In genomic region chr10:61146807-61147156, GRCm38 (mm10) we compare ENCODE assay signal across 8 mouse cellular contexts. TPM values are rescaled to one million over a fixed set of nuclear protein-coding genes. Genes with fewer than 3 reads are reported as not detected.
DNase-seq lines count a peak whose midpoint lies in the region; ATAC-seq and TF ChIP-seq lines count a peak whose summit lies in the region.

No protein-coding gene starts in this region.

- ATAC-seq in heart, embryonic 14.5 days (ENCODE audit: insufficient number of reproducible peaks, insufficient read depth, low FRiP score, low read depth) = peak; percentile 44
- peak; percentile 23 for ATAC-seq in liver, embryonic 14.5 days (ENCODE audit: insufficient read depth)
- ATAC-seq in neural tube, embryonic 13.5 days (ENCODE audit: low read depth) = peak; percentile 79

- H3K27ac ChIP-seq in heart, embryonic 14.5 days (replicated peaks in 1 of 2; ENCODE audit: control insufficient read depth in 1 of 2, insufficient read depth in 1 of 2, low read depth in 2 of 2, low read length in 2 of 2) = peak overlapping the region; percentile 81 to 92
- H3K27ac ChIP-seq in liver, embryonic 14.5 days = peak overlapping the region; percentile 20; the same call in 1 of the 2 replicates
- peak overlapping the region; percentile 96 for H3K27ac ChIP-seq in neural tube, embryonic 13.5 days (replicated peaks)

- no peak for TF ChIP-seq EP300 in liver, embryonic 14.5 days (IDR thresholded peaks at IDR 0.05; ENCODE audit: low read depth)

- H3K4me3 ChIP-seq in heart, embryonic 14.5 days (ENCODE audit: control insufficient read depth in 1 of 2, insufficient read depth in 1 of 2, low read depth in 1 of 2, low read length in 2 of 2) = peak overlapping the region; percentile 69 to 87
- H3K4me3 ChIP-seq in liver, embryonic 14.5 days (ENCODE audit: insufficient read depth in 1 of 2, low read depth in 2 of 2, low read length in 2 of 2) = peak overlapping the region; percentile 78 to 90
- peak overlapping the region; percentile 80 for H3K4me3 ChIP-seq in neural tube, embryonic 13.5 days

- peaks cover 0 to 5% of the 10 kb centered on the region in 2 experiments; a peak in 2 of 4 replicates for H3K4me1 ChIP-seq in heart, embryonic 14.5 days (ENCODE audit: control insufficient read depth in 2 of 2, insufficient read depth in 2 of 2, low read length in 2 of 2)
- H3K4me1 ChIP-seq in liver, embryonic 14.5 days (replicated peaks; ENCODE audit: control insufficient read depth in 2 of 2, insufficient read depth in 2 of 2, low read length in 1 of 2) = peaks cover 22 to 40% of the 10 kb centered on the region in 2 experiments
- H3K4me1 ChIP-seq in neural tube, embryonic 13.5 days (replicated peaks) = peaks cover 13% of the 10 kb centered on the region

- no peaks in the 10 kb centered on the region for H3K27me3 ChIP-seq in heart, embryonic 14.5 days (ENCODE audit: control insufficient read depth, insufficient read depth, low read length)
- H3K27me3 ChIP-seq in liver, embryonic 14.5 days (ENCODE audit: control insufficient read depth, insufficient read depth, low read length) = no peaks in the 10 kb centered on the region
- H3K27me3 ChIP-seq in neural tube, embryonic 13.5 days = no peaks in the 10 kb centered on the region

- H3K4me2 ChIP-seq in heart, embryonic 14.5 days (ENCODE audit: low read length) = peak overlapping the region; percentile 98
- H3K4me2 ChIP-seq in liver, embryonic 14.5 days (ENCODE audit: low read depth) = peak overlapping the region; percentile 82
- peak overlapping the region; percentile 87 for H3K4me2 ChIP-seq in neural tube, embryonic 13.5 days

- WGBS in heart, embryonic 14.5 days = 1% methylated on average over 13 of the region's 14 CpGs
- WGBS in liver, embryonic 14.5 days (ENCODE audit: insufficient replicate concordance) = under 1% methylated on average over 14 of the region's 14 CpGs
- whole genome bisulfite sequencing in neural tube, embryonic 13.5 days = 1% methylated on average over 10 of the region's 14 CpGs

- H3K9me3 ChIP-seq in heart, embryonic 14.5 days (ENCODE audit: control insufficient read depth, low read length) = no peaks in the 10 kb centered on the region
- H3K9me3 ChIP-seq in liver, embryonic 14.5 days (ENCODE audit: control insufficient read depth, low read length) = no peaks in the 10 kb centered on the region
- no peaks in the 10 kb centered on the region for H3K9me3 ChIP-seq in neural tube, embryonic 13.5 days

- peak; percentile 56 for DNase-seq in embryo, embryonic 10 days (ENCODE audit: low spot score)
- no peak for DNase-seq in embryo, embryonic 11 days
- DNase-seq in right cerebral cortex, adult 2 months (ENCODE audit: low spot score in 2 of 2) = peak; percentile 3 to 6
- DNase-seq in right cerebral cortex, postnatal 36 days (ENCODE audit: low spot score in 2 of 2) = no peak
- no peak for DNase-seq in liver, embryonic 14.5 days (ENCODE audit: low read depth in 3 of 3, low spot score in 3 of 3)
- no peak for DNase-seq in adipocyte (ENCODE audit: low spot score)

- H3K9ac ChIP-seq in heart, embryonic 14.5 days (ENCODE audit: low read length) = peak overlapping the region; percentile 93
- H3K9ac ChIP-seq in liver, embryonic 14.5 days (replicated peaks) = peak overlapping the region; percentile 78
- peak overlapping the region; percentile 95 for H3K9ac ChIP-seq in neural tube, embryonic 13.5 days

- peaks cover 11% of the 10 kb centered on the region; the same call in 1 of the 2 replicates for H3K36me3 ChIP-seq in heart, embryonic 14.5 days (ENCODE audit: control insufficient read depth, insufficient read depth, low read length)
- H3K36me3 ChIP-seq in liver, embryonic 14.5 days (replicated peaks; ENCODE audit: control insufficient read depth, insufficient read depth, low read depth) = no peaks in the 10 kb centered on the region
- 0 out of 2 replicates have a peak, but pooled peaks cover 5% of the 10 kb centered on the region for H3K36me3 ChIP-seq in neural tube, embryonic 13.5 days

- no peak for TF ChIP-seq CTCF in liver, embryonic 14.5 days (IDR thresholded peaks at IDR 0.05; ENCODE audit: low read depth)

RNA-seq across cellular contexts. Expression of gene Sgpl1, which starts 0.7 kb away (rescaled TPM):
- 33.0 and 34.5 TPM in 2 replicates for polyA plus RNA-seq in heart, embryonic 14.5 days (2014; fragmentation: Nextera tagmentation; extraction: Ambion mirVana)
- 7.9 and 10.7 TPM in 2 replicates for polyA plus RNA-seq in liver, embryonic 14.5 days (2012; rRNA removed)
- polyA plus RNA-seq in liver, embryonic 14.5 days (2014; fragmentation: Nextera tagmentation; extraction: Ambion mirVana) = 16.6 and 18.1 TPM in 2 replicates
- 65.5 and 66.5 TPM in 2 replicates for polyA plus RNA-seq in neural tube, embryonic 13.5 days (2015; fragmentation: Nextera tagmentation; extraction: Ambion mirVana)

RNA-seq across cellular contexts. Expression of gene Tbata, which starts 25.0 kb away (rescaled TPM):
- polyA plus RNA-seq in heart, embryonic 14.5 days (2014; fragmentation: Nextera tagmentation; extraction: Ambion mirVana) = not detected in 2 replicates
- polyA plus RNA-seq in liver, embryonic 14.5 days (2012; rRNA removed) = not detected in 2 replicates
- polyA plus RNA-seq in liver, embryonic 14.5 days (2014; fragmentation: Nextera tagmentation; extraction: Ambion mirVana) = not detected in 2 replicates
- polyA plus RNA-seq in neural tube, embryonic 13.5 days (2015; fragmentation: Nextera tagmentation; extraction: Ambion mirVana) = 0.14 TPM in 1 of 2 replicates, not detected in the other

RNA-seq across cellular contexts. Expression of gene Pcbd1, which starts 57.7 kb away (rescaled TPM):
- polyA plus RNA-seq in heart, embryonic 14.5 days (2014; fragmentation: Nextera tagmentation; extraction: Ambion mirVana) = 84.7 and 95.5 TPM in 2 replicates
- 75.2 and 79.9 TPM in 2 replicates for polyA plus RNA-seq in liver, embryonic 14.5 days (2012; rRNA removed)
- polyA plus RNA-seq in liver, embryonic 14.5 days (2014; fragmentation: Nextera tagmentation; extraction: Ambion mirVana) = 162 and 164 TPM in 2 replicates
- 29.3 and 38.7 TPM in 2 replicates for polyA plus RNA-seq in neural tube, embryonic 13.5 days (2015; fragmentation: Nextera tagmentation; extraction: Ambion mirVana)

Comparison
In these comparisons a context has a peak if more than half of its experiments do, and no peak if none do; other contexts are left out.
1. DNase-seq: peak in embryo, embryonic 10 days (single experiment) and right cerebral cortex, adult 2 months (2 of 2); none in embryo, embryonic 11 days (single experiment), right cerebral cortex, postnatal 36 days (0 of 2), liver, embryonic 14.5 days (0 of 3) and adipocyte (single experiment).
2. ATAC-seq: peak in every context shown above with its lines; median percentile 79 in neural tube, embryonic 13.5 days; 44 in heart, embryonic 14.5 days; 23 in liver, embryonic 14.5 days.
3. H3K27ac ChIP-seq: peak in every context shown above with its lines; median percentile 96 in neural tube, embryonic 13.5 days; 86 in heart, embryonic 14.5 days; 20 in liver, embryonic 14.5 days.
4. Peak in every context shown above with its lines, with median percentiles within 50 percentile points of each other: H3K4me2 ChIP-seq, H3K4me3 ChIP-seq and H3K9ac ChIP-seq.